Mouse (Mus musculus) brown adipose tissue, adult 24 weeks (tissue): ENCODE data around the gene Supt7l. TPM values are rescaled to one million over a fixed set of nuclear protein-coding genes. Genes with fewer than 3 reads are reported as not detected.

ENCODE experiments used
- H3K27ac ChIP-seq: fragments of 200-500 bp; replicated peaks from 2 replicates; pipeline ENCODE4 v1.5.1; 2012; ENCODE audit warnings: low read depth, mild to moderate bottlenecking, low read length
- H3K4me1 ChIP-seq: fragments of 200-500 bp; 2 replicates; pipeline ENCODE4 v1.6.1; 2012; ENCODE audit warnings: low read length, mixed read lengths; ENCODE audit not compliant: control insufficient read depth, insufficient read depth, insufficient read length
- H3K4me3 ChIP-seq: fragments of 200-500 bp; 2 replicates; pipeline ENCODE4 v1.5.1; 2012; ENCODE audit warnings: low read depth, mild to moderate bottlenecking, low read length, moderate library complexity; ENCODE audit not compliant: insufficient read depth
- polyA plus RNA-seq: library from polyadenylated mRNA; stranded (reverse); fragments of >200 nt; gene quantifications from 2 replicates; pipeline ENCODE4 v1.2.4, GENCODE M21; 2012; ENCODE audit not compliant: missing spikeins, insufficient read depth, insufficient read length

Gene Supt7l
- polyA plus RNA-seq, 1 experiment, result 11.5 TPM

DNA sequence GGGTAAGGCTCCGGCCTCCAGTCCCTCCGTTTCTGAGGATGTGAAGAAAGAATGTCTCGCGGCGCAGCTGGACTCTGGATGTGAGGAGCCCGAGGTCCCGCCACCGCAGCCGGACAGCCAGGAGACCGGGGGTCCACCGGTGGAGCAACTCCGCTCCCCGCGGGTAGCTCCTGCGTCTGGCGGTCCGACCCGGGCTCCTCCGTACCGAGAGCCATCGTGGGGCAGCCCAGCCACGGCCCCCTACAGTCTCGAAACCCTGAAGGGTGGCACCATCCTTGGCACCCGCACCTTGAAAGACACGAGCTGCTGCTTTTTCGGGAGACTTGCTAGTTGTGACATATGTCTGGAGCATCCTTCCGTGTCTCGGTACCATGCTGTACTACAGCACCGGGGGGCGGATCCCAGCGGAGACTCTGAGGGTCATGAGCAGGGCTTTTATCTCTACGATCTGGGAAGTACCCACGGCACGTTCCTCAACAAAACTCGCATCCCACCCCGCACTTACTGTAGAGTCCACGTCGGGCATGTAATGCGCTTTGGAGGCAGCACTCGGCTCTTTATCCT lies 408 bp downstream of the Supt7l start:
- peaks cover 5% of the 10 kb centered on the region for H3K4me1 ChIP-seq
- H3K27ac ChIP-seq, result no peak overlapping the region
- H3K4me3 ChIP-seq, result peak overlapping the region; percentile 98

DNA sequence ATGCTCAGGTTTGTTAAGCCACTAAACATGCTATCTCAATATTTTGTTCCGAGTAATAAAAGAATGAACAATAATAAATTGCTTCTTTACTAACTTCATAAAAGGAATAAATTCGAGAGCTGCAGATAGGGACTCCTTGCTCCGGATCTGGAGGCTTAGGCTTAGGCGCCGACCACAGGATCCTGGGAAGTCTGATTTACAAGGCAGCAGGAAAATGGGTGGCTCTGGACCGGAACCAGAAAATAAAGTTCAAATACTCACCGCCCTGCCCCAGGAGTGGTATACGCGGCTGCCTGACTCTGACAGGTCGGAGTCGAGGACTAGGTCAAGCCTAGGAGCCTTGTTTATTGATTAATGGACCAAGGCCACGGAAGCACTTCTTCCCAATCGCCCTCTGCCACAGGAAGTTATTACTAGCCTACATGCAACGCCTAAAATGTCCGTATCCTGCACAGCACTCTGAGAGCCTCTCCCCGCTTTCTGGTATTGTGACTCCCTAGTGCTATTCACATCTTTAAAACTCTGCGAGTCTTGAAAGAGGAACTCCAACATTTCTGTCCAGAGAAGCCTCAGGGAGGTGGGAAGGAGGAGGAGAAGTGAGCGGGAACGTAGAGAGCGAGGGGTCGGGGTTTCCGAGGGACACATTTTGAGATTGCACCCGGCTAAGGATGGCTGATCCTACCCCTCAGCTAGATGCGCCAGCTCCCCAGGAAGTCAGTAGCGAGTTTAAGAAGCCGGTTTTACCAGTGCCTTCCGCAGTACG lies 1.1 kb downstream of the Supt7l start, which contains the start of gene Slc4a1ap:
Slc4a1ap (plus strand) TSS at position 642 of the 763 bp plus-strand sequence.
- Histone ChIP-seq H3K4me3 (peak within 1 kb of the TSS; percentile 98), H3K27ac (peak within 1 kb of the TSS; percentile 96), H3K4me1 (peaks cover 5% of the 10 kb centered on the region)

DNA sequence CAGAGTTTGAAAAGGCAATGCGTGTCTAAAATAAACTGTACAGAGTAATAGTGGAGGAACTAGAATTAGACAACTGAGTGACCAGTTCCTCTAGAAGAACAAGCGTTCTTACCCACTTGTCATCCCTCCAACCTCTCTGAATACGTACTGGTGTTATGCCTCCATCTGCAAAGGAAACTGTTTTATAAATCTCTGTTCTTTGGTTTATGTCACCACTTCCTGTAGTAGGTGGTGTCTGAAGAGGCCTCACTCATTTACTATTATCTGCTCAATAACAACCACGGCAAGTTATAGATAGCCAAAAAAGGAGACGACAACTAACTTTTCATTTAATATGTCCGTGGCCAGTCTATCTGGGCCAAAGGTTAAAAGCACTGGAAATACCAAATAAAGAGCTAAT lies 7.1 kb downstream of the Supt7l start:
- Histone ChIP-seq H3K4me3 (no peak overlapping the region), H3K4me1 (peaks cover 2% of the 10 kb centered on the region), H3K27ac (no peak overlapping the region)

DNA sequence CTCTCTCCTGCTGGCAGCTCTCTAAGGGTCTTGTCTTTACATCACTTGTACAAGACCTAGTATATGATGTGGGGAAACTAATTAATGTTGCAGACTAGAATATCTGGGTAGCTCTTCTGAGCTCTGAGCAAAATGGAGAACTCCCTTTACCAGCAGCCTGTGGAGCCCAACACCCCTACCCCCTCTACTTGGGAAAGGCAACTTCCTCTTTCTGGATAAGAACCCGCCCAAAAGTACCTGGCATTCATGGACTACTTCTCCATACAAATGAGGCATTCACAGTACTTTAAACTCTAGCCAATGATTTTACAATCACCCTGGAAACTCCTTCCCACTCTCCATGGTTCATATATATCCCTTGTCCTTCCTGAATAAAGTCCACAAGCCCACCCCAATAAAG lies 15.1 kb downstream of the Supt7l start:
- no peak overlapping the region for H3K27ac ChIP-seq
- no peak overlapping the region for H3K4me3 ChIP-seq
- H3K4me1 ChIP-seq, result no peaks in the 10 kb centered on the region

DNA sequence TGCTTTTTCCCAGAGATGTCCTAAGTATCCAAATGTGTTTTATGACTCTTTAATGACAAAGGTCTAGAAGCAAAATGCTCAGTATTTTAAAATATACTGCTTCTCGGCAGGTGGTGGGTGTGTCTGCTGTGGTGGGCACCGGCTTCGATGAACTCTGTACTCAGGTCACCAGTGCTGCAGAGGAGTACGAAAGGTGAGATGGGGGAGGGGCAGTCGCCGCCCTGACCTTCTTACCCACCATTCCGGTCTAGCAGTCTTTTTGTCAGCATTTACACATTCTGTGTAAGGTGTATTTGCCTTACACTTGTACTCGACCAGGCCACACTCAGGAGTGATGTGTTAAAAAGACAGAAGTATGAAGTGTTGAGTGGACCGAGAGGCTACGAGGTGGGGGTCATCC lies 22.8 kb downstream of the Supt7l start:
- Histone ChIP-seq H3K4me1 (no peaks in the 10 kb centered on the region), H3K27ac (no peak overlapping the region), H3K4me3 (no peak overlapping the region)

DNA sequence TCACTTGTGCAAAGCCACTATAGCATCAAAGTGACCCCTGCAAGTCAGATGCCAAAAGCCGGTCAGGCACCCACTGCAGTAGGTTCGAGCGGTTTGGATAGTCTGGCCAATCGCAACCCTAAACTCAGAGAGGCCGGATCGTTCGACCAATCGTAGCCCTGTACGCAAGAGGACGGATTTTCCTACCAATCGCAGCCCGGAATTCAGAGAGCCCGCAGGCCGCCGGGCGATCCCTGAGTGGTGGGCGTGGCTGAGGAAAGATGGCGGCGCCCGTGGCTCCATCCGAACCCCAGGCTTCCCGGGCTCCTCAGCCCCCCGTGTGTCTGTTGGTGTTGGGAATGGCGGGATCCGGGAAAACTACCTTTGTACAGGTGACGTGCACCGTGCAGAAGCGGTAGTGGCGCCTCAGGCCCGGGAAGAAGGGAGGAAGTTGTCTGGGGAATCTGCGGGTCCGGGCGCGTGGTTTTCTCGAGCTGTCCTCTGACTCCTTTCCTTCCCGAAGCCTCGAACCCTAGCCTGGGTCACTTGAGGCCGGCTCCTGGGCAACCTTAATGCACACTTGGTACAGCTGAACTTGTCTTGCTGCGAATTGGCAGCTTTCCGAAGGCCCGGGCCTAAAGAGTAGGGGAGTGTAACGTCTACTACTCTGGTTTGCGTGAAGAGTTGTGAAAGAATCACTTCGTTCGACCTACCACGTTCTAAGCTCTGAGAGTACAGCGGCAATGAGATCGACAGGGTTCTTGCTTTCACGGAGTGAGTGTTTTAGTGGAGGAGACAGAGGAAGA lies 32.9 kb downstream of the Supt7l start, which contains the start of gene Gpn1:
Gpn1 (plus strand) TSS at position 229 of the 785 bp plus-strand sequence.
- Histone ChIP-seq H3K4me1 (peaks cover 5% of the 10 kb centered on the region; the same call in 1 of the 2 replicates), H3K27ac (no peak within 1 kb of the TSS), H3K4me3 (peak within 1 kb of the TSS; percentile 73)

DNA sequence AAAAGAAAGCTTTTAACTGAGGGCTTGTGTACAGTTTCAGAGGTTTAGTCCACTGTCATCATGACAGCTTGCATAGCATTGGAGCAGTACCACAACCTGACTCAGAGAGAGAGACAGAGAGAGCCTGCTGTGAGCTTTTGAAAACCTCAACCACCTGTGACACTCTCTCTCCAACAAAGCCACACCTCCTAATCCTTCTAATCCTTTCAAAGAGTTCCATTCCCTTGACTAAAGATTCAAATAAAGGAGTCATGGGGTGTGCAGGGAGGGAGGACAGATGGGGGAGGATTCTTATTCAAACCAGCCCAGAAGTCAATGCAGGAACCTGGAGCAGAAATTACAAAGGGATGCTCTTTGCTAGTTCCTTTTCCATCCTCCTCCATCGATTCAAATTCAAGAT lies 35.6 kb downstream of the Supt7l start:
- H3K4me3 ChIP-seq, result no peak overlapping the region
- peaks cover 5% of the 10 kb centered on the region; the same call in 1 of the 2 replicates for H3K4me1 ChIP-seq
- H3K27ac ChIP-seq, result no peak overlapping the region

DNA sequence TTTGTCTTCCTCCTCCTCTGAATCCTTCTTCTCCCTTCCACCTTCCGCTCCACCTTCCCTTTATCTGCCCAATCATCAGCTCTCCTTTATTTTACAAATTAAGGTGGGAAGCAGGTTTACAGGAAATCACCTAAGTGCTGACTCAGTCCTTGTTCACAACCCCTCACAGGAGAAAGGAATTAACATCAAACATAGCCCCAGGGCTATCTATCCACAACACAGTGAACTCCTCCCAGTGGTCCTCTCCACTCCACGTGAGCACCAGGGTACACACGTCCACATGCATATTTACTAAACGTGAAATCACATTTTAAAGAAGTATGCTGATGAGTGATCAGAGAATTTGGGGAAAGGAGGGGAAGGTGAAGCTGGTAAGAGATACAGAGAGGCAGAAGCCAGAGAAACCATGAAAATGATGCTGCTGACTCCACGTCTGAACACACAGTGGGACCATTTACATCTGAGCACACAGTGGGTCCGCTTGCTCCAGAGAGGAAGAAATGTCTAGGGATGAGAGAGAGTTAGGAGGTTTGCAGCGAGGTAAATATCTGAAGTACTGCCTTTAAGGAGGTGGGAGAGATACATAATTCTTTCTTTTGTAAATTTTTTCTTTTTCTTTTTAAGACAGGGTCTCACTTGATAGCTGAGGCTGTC lies 38.4 kb downstream of the Supt7l start:
- Histone ChIP-seq H3K27ac (no peak overlapping the region), H3K4me1 (no peaks in the 10 kb centered on the region), H3K4me3 (no peak overlapping the region)

DNA sequence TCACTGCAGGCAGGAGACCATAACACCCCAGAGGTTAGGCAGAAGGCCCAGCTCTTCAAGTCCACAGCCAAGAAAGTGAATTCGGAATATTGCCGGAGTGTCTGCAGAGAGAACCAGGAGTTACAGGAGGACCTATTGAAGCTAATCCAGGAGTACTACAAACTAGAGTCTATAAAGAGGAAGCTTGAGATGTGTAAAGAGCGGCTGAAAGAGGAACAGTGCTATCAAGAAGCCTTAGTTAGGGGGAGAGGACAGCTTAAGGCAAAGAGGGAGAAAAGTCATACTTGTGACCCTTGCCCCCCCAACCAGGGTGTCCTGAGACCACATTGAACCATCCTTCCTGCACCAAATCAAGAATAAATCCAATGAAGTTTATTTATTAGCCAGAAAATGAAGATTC lies 39.7 kb downstream of the Supt7l start:
- Histone ChIP-seq H3K4me1 (no peaks in the 10 kb centered on the region), H3K27ac (no peak overlapping the region), H3K4me3 (no peak overlapping the region)

DNA sequence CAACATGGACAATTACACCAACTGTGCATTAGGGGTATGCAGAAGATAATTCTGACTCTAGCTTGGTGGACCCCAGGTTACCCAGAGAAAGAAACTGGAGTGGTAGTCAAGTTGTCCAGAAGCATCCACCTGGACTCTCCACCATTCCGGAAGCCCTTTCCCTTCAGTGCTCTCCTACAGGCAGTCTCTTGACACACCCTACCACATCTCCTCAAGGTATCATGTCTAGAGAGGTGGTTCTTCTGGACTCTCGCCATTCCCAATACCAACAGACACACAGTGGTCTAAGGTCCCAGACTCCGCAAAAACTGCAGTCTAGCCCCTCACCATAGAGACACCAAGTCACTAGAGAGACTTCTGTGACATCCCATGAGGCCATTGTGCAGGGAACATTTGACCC lies 42.2 kb downstream of the Supt7l start, which contains the start of gene 4930548H24Rik:
4930548H24Rik (plus strand) TSS at position 301 of the 400 bp plus-strand sequence.
- Histone ChIP-seq H3K4me1 (no peaks in the 10 kb centered on the region), H3K27ac (no peak within 1 kb of the TSS), H3K4me3 (no peak within 1 kb of the TSS)

DNA sequence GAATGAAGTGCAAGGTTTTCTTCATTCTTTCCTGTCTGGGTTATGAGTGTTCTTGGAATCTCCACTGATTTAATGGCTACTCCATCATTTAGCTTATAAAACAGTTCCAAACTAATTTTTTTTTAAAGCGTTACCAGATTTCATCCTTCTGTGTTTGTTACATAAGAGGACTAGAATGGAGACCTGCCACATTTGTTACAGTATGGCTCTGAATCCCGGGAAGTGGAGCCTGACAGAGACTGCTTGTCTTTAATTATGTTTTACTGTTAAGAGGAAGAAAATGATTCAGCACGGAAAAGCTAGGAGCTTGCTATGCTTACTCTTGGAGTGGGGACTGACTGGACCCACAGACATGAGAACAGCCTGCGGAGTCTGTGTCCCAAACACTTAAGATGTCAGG lies 47.1 kb downstream of the Supt7l start:
- no peak overlapping the region for H3K4me3 ChIP-seq
- H3K4me1 ChIP-seq, result no peaks in the 10 kb centered on the region
- H3K27ac ChIP-seq, result no peak overlapping the region

DNA sequence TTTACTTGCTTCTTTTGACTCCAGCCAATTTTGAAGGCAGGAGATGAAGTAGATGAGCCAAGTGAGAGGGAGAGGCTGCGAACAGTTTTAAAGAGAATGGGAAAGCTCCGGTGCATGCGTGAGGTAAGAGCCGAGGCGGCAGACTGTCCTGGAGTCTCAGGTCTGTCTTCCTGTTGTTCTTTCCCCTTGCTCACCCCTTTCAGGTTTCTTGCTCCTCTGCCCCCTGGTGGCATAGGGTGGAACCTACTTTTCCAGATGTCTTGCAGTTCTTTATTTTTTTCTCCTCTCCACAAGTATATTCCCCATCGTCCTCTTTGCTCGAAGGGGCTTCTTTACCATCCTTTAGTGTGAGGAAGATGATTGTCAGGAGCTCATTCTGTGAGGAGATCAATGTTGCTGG lies 57.3 kb downstream of the Supt7l start:
- H3K27ac ChIP-seq, result no peak overlapping the region
- no peaks in the 10 kb centered on the region; the same call in 1 of the 2 replicates for H3K4me1 ChIP-seq
- no peak overlapping the region for H3K4me3 ChIP-seq

DNA sequence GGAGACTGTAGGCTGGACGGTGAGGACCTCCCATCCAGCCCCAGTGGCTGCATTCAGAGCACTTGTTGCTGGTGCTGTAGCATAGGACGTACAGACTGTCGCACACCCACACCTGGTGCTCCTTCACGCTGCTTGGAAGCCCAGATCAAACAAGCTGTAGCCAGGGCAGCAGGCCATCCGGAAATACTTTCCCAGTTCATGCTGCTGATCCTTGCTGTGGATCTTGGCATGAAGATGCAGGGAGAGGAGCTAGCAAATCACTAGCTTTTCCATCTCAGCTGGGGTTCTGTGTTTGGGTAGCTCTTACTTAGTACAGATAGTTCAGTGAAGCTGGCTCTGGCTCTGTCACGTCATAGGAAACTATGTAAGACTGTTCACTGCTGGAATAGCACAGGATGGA lies 57.9 kb downstream of the Supt7l start:
- Histone ChIP-seq H3K4me3 (no peak overlapping the region), H3K27ac (no peak overlapping the region), H3K4me1 (no peaks in the 10 kb centered on the region; the same call in 1 of the 2 replicates)

DNA sequence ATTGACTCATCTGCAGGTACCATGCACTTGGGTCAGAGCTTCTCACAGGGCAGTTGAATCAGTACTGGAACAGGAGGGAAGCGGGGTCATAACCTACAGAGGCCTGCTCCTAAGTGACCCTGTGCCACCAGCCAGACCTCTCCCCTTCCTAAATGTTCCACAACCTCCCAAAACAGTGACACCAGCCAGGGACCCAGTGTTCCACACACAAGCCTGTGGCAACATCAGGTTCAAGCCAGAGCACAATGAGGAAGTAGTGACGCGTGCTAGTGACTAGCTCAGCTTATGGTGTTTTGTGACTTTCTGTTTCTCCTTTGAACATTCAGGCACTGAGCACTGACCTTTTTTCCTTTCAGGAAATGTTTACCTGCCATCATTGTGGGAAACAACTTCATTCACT lies 59.8 kb downstream of the Supt7l start:
- no peak overlapping the region for H3K27ac ChIP-seq
- H3K4me3 ChIP-seq, result no peak overlapping the region

More for the DNA sequence above, 59.8 kb downstream of the Supt7l start:
- no peaks in the 10 kb centered on the region; the same call in 1 of the 2 replicates for H3K4me1 ChIP-seq
